Mouse (Mus musculus): ENCODE measurements at regions not wholly inside any gene's neighbourhood (a gene's known extent, or its start where the extent isn't known, plus 50 kb on each side); places are given as distances from the start of the nearest gene placed in this dataset.
A peak's percentile ranks its signal among the peaks of the same experiment; 100 is the strongest.

GRCm38 (mm10) chr9:104496220-104496619, 50.9 kb upstream of the Cpne4 start:
- DNase-seq (ENCODE audit: low spot score in 2 of 2) = no peak

GRCm38 (mm10) chr9:104490696-104491095, 56.4 kb upstream of the Cpne4 start:
- no peak for DNase-seq (ENCODE audit: low spot score in 2 of 2)

- DNase-seq (ENCODE audit: low spot score in 2 of 2) = no peak
These were observed 57.7 kb upstream of the Cpne4 start for GRCm38 (mm10) chr9:104489383-104489782.

- no peak for DNase-seq (ENCODE audit: low spot score in 2 of 2)
These were observed 64.6 kb upstream of the Cpne4 start for GRCm38 (mm10) chr9:104482440-104482839.

GRCm38 (mm10) chr9:104480683-104481082, 66.4 kb upstream of the Cpne4 start:
- no peak for DNase-seq (ENCODE audit: low spot score in 2 of 2)

DNA sequence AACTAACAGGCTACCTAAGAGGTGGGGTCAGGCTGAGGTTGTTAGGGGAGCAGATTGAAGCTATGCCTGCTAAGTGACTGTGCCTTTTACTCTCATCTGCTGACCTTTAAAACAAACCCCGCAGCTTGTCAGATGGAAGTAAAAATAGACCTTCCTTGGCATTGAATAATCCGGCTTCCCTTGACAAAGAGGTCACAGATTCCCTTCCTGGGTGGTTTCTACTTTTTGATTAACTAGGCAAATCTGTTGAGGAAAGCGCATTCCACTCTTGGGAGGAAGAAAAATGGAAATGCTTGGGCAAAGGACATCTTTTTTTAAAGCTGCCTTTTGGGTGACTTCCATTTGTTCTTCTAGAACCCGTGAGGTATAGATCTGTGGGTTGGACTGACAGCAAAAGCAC, 72.3 kb upstream of the Cpne4 start:
- no peak for DNase-seq (ENCODE audit: low spot score in 2 of 2)

DNA sequence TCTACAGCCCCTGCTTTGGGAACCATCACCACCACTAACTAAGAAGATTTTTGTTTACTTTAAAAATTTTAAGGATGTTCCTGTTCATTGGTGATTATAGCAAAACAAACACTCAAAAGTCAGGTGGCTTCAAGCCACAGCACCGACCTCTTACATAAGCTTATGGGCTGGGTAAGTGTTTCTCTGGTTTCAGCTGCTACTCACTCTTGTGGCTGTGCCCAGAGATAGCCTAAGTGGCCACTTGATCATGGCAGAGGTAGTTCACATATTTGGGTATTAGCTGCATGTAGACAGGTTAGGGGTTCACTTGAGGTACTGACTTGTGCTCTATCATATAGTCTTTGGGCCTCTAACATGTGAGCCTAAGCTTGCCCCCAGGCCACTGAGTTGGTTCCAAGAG, 79.8 kb upstream of the Cpne4 start:
- DNase-seq (ENCODE audit: low spot score in 2 of 2) = no peak

- no peak for DNase-seq (ENCODE audit: low spot score in 2 of 2)
These were observed 83.4 kb upstream of the Cpne4 start for GRCm38 (mm10) chr9:104463701-104464100.

GRCm38 (mm10) chr9:104460133-104460532, 87.0 kb upstream of the Cpne4 start:
- no peak for DNase-seq (ENCODE audit: low spot score in 2 of 2)

- no peak for DNase-seq (ENCODE audit: low spot score in 2 of 2)
These were observed 89.5 kb upstream of the Cpne4 start for GRCm38 (mm10) chr9:104457635-104458034.

DNA sequence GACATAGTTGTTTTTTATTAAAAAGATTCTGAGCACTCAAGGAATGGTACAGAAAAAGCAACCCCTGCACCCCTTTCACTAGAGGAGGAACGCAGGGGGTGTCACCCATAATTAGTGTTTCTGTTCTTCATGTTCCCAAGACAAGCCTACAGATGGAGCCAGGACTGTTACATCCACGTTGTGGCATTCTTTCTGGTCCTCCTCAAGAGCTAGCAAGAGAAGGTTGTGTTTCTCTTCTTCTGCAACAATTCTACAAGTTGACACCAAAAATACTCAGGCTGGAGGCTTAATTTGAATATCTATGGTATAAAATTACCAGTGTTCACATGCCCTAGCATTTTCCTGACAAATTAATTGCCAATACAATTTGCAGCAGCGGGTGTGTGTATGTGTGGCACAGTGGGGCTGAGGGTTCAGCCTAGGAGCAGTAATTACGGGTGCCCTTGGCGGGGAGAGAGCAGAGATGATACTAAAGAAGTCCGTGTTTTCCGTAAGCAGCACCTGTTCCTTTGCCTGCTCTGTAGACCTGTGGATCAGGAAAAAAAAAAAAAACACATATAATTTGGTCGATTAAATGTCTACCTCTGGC, 98.4 kb upstream of the Cpne4 start:
- no peak for DNase-seq (ENCODE audit: low spot score in 2 of 2)

DNA sequence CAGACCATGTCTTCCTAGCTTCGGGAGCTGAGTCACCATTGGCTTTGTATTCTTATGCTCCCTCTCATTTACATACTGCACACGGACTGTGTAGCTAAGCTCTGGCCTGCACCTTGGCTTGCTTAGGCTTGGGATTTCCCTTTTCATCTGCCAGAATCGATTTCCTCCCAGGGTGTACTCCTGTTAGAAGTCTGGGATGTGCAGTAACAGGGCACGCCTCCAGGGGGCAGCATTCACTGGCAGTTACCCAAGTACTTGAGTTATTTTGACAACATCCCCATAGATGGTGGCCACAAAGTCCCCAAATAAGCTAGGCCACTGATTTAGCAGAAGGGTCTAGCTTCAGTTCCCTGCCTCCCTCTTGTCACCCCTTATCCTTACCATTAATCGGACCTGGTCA, 102.2 kb upstream of the Cpne4 start:
- DNase-seq (ENCODE audit: low spot score in 2 of 2) = peak; percentile 48 to 62

DNA sequence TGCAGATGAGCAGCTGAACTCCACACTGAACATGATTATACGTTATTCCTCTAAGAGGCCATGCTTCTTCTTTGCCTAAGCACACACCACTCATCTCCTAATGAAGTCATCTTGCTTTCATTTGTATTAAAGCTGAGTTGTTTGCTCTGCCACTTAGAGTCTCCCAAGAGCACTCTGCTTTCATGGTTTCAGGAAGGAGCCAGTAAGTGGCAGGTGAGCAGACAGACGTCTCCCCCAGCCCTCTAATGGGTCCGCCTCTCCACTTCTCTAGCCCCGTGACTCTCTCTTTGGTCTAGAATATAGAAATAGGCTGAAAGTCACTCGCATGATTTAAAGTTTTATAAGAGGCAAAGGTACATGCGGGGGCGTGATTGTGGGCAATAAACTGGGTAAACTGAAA, 103.8 kb upstream of the Cpne4 start:
- DNase-seq (ENCODE audit: low spot score in 2 of 2) = no peak

DNA sequence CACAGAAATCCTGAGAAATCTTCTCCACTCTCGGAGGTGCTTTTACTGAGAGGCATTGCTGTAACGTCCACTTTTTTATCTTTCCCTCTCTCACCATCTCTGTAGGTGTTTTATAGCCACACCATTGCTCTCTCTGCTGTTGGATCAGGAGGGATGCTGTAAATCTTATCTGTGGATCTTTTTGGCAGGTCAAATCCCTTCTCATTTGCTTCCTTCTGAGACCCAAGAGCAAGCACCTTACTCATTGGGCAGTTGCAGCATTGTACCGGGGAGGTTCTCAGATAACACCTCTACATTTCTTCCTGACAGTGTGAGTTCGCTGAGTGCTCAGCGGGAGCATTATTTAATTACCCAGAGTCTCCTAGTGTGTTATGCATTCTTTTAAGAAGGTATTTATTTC, 75.5 kb upstream of the Acpp start:
- DNase-seq (ENCODE audit: low spot score in 2 of 2) = no peak

- DNase-seq (ENCODE audit: low spot score in 2 of 2) = peak; percentile 66 to 70
These were observed 72.7 kb upstream of the Acpp start for GRCm38 (mm10) chr9:104410211-104410610.

- DNase-seq (ENCODE audit: low spot score in 2 of 2) = peak in 1 of 2 experiments; percentile 11
These were observed 71.8 kb upstream of the Acpp start for GRCm38 (mm10) chr9:104409381-104409780.

DNA sequence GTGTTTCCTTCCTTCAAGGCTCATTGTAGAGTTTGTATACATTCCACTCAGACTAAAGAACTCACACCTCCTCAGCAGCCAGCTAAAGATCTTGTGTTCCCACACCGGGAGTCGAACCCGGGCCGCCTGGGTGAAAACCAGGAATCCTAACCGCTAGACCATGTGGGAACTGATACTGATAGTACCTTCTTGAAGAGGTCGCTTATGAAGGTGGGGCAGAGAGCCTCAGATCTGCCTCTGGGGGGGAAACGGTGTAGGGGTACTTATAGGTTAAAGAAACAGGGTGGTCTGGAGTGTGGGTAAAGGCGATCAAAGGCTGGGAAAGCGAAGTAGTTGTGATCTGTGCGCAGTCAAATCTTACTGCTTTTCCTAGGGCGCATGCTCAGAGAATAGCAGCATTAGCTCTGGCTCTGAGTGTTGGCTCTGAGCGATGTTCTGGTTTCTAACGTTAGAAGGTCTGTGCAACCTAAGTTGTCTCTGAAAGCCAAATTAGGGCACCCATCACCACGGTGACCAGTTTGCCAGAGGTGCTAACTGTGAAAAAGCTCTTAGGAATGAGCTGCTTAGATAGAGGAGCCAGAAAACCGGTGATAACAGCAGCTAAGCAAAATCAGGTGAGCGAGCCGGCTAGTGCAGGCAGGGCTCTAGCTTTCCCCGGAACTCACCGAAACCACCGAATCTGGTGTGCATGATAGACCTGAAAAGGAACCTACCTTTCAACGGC, 71.2 kb upstream of the Acpp start:
- DNase-seq (ENCODE audit: low spot score in 2 of 2) = peak; percentile 55 to 74

GRCm38 (mm10) chr9:104407559-104408376, 70.2 kb upstream of the Acpp start:
- DNase-seq (ENCODE audit: low spot score in 2 of 2) = peak; percentile 8 to 17

DNA sequence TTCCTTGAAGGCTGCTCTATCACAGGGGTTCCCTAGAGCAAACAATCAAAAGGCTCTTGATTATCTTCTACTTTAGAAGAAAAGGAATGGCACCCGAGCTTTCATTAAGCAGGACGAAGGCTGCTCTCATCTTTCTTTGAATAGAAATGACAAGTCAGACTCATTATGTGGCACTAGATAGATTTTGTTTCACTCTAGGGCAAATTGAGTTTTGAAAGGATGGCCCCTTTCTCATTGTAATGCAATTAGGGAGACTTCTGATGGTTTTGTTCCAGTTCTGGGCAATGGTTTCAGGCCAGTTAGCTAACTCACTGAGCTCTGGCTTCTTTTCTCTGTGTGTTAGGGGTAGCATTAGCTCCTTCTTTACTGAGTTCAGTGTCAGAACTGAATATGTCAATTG, 69.5 kb upstream of the Acpp start:
- no peak for DNase-seq (ENCODE audit: low spot score in 2 of 2)

DNA sequence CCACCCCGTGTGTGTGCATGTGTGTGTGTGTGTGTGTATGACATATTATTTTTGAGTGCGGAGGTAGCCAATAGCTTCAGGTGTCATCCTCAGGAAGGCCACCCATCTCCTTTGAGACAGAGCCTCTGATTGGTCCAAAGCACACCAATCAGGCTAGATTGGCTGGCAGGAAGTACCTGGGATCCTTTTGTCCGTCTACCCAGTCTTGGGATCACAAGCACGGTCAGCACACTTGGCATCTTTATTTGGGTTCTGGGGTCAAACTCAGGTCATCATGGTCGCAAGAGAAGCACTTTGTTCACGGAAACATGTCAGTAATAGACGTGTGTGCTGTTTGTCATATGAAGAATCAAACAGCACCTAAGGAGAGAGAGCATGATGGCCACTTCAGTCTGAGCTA, 68.9 kb upstream of the Acpp start:
- DNase-seq (ENCODE audit: low spot score in 2 of 2) = no peak

- no peak for DNase-seq (ENCODE audit: low spot score in 2 of 2)
These were observed 66.3 kb upstream of the Acpp start for GRCm38 (mm10) chr9:104403863-104404262.

DNA sequence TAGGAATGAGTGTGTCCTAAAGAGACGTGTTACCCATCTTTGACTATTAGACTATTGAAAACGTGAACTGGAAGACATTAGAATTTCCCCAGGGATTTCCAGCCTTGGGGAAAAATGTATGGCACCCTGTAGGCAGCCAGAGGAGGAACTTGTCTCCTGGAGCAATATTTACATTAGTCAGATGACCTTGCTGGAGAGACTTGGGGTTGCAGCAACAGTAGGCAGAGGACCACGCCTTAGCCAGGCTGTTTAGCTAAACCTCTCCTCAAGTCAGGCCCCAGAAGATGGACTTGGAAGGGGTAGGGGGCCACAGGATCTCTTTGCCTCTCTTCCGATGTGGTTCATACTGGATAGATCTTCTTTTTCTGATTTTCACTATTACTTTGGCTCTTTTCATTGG, 64.1 kb upstream of the Acpp start:
- DNase-seq (ENCODE audit: low spot score in 2 of 2) = no peak
